Mouse (Mus musculus): ENCODE results near the gene Gtpbp3. TPM values are rescaled to one million over a fixed set of nuclear protein-coding genes. Genes with fewer than 3 reads are reported as not detected.

Gene Gtpbp3
- polyA plus RNA-seq (2017; shearing (Covaris generic)), result 6.3 TPM

DNA sequence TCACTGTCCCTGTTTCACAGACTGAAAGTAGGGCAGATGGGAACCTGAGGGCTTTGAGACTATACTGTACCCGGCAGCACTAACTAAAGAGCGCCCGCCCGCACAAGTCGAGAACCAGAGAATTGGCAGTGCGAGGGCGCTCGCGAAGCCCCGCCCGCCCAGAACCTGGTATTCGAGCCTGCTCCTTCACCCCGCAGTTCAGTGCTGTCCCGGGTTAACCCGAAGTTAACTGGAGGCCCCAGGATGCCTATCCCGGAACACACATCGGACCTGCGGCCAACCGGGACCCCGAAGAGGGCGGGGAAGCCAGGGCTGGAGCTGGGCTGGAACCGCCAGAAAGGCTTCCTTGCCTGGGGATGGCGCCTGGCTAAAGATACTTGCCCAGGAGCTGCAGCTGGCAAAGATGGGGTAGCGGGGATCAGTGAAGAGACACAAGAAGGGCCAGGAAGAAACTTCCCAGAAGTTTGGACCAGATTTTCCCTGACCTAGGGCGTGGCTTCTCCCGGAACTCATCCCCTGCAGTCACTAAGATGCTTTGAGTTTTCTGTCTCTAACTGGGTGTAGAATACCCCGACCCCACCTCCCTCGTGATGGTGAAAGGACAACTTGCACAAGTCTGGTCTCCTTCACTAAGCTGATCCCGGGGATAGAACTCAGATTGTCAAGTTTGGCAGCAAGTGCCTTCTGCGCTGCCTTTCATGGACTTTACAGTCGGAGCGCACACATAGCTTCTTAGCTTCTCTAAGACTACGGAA, at the start of gene Gtpbp3:
TSS of gene Gtpbp3 (plus strand) at position 413 of the 755 bp plus-strand sequence.

DNA sequence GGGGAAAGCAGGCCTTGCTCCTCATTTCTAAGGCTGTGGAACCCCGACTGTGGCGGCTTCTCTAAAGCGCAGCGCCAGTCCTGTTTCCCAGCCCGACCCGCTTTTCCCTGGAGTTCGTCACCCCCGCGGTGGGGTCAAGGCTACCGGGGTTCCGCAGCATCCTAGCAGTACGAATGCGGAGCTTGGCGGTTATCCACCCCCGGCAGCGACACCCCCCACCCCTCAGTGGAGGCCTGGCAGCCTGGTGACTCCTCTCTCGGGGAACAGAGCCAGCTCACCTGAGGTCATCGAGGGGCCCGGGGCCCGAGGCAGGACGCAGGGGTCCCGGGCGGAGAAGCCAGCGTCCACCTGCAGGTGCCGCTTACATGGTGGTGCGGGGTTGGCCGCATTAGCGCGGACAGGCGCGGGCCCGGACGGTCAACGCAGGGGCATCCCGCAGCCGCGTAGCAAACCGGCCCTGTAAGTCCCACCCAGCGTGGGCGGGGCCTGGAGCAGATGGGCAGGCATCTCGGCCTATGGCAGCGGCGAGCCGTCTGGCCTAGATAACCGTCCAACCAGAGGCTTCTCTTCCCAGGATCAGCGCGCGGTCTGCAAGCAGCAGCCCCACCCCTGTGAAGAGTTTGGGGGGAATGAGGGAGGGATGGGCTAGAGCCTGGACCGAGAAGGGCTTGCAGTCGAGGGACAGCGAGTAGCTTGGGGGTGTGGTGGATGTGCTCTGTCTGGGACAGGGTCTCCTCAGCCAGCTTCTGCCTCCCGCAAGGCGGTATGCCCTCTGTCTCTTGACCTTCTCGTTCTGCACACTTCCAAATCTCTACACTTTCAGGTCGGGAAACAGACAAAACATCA, 24.5 kb upstream of the Gtpbp3 start, which contains the start of gene Abhd8:
TSS of gene Abhd8 (minus strand) at position 468 of the 846 bp plus-strand sequence.

DNA sequence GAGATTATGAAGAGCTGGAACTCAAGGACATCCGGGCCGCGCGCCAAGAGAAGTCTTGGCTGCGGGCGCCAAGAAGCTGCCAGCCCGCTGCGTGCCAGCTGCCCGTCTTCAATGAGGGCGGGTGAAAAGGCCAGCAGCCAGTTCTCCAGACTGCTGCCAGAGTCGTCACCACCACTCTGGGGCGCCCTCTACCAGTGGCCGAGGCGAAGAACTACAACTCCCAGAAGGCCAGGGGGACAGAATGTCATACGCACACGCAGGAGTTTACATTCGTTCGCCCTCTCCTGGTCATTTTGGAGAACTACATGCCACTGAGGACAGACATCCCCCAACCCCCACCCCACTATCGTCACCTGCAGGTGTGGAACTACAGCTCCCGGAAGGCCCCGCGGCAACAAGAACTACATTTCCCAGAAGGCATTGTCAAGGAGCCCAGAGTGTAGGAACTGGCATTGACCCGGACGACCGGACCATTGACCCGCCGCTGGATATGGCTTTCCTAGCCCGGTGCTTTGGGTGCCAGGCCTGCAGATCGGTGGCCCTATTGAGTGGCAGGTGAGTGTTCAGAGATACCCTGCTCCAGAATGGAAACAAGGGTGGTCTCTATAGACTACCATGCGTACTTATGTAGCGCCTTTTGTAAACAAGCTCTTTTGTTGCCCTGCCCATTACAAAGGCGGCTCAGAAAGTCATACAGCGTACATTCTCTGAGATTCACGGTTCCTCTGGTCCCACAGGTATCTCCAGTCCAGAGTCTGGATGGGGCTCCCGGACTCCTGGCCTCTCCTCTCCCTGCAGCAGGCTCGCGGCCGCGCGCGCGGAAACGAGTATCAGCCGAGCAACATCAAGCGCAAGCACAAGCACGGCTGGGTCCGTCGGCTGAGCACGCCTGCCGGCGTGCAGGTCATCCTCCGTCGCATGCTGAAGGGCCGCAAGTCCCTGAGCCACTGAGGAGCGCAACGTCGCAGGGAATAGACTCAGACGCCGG, 23.1 kb upstream of the Gtpbp3 start, which contains the start of gene Mrpl34:
TSS of gene Mrpl34 (plus strand) at position 447 of the 988 bp plus-strand sequence.

DNA sequence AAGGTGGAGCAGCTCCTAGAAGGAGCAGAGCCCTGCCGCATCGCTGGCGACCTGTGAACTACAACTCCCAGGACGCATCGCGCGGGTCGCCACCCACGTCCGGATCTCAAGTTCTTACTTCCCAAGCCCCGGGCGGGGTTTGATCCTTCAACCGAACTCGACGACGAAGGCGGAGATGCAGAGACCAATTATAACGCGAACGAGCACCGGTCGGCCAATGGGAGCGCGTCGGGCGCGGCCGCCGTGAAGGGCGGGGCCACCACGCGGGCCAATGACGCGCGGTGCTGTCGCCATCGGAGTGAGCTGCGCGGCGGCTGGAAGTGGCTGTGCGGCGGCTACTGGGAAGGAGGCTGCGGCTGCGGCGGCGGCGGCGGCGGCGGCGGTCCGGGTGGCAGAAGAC, 19.0 kb upstream of the Gtpbp3 start, which contains the start of gene Dda1:
TSS of gene Dda1 (plus strand) at position 284 of the 400 bp plus-strand sequence.

DNA sequence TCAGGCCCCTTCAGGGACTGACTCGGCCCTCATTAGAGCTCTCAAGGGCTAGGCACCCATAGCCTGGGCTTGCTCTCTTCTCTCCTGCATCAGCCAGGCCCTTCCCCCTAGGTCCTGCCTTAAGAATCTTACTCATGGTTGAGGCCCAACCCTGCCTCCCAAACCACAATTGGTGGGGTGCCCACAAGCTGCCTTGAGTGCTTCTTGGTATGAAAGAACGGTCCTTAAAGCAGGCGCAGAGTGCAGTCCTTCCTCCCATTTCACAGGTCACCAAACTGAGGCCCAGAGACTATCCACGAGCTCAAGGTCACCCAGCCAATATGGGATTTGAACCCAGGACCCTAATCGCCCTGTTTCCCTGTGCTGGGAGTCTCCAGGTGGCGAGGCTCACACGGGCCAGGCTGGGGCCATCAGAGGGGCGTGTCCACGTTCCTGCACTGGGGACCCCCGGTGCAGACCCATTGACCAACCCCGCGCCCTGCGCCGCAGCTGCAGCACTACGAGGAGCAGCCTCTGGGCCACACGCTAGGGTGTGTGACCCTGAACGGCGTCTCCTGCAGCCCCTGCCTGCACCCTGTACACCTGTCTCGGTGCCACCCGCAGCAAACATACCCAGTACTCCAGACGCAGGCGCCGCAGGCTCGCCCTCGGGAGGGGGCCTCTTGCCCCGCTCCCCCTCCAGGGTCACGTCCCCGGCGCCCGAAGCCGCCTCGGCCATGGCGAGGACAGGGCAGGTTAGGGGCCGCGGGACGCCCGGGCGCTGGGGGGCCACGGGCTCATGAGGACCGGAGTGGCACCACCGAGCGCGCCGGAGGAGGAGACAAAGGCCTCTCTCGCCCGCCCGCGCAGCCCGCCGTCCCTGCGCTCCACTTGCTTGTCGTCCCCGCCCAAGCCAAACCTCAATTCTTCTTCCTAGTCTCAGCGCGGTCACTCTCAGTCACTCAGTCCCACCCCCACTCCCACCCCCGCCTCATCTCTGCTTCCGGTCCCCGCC, 2.5 kb upstream of the Gtpbp3 start, which contains the start of gene Ano8:
TSS of gene Ano8 (minus strand) at position 822 of the 994 bp plus-strand sequence.

DNA sequence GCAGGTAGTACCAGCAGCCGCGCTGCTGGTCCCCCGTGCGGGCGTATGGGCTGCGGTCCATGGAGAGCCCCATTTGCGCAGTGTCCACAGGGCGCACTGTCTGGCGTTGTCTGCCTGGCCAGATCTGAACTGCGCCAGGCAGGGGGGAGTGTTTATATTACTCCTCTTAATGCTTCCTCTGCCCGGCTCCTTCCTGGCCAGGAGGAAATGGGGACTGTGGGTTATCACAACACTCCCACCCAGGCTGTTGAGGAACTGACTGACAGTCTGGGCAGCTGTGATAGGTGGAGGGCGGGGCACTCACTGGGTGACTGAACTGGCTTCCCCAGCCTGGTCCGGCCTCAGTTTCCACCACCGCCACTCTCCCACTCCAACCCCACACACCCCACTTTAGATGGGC, 23.7 kb downstream of the Gtpbp3 start, which contains the start of gene Plvap:
TSS of gene Plvap (minus strand) at position 109 of the 400 bp plus-strand sequence.

DNA sequence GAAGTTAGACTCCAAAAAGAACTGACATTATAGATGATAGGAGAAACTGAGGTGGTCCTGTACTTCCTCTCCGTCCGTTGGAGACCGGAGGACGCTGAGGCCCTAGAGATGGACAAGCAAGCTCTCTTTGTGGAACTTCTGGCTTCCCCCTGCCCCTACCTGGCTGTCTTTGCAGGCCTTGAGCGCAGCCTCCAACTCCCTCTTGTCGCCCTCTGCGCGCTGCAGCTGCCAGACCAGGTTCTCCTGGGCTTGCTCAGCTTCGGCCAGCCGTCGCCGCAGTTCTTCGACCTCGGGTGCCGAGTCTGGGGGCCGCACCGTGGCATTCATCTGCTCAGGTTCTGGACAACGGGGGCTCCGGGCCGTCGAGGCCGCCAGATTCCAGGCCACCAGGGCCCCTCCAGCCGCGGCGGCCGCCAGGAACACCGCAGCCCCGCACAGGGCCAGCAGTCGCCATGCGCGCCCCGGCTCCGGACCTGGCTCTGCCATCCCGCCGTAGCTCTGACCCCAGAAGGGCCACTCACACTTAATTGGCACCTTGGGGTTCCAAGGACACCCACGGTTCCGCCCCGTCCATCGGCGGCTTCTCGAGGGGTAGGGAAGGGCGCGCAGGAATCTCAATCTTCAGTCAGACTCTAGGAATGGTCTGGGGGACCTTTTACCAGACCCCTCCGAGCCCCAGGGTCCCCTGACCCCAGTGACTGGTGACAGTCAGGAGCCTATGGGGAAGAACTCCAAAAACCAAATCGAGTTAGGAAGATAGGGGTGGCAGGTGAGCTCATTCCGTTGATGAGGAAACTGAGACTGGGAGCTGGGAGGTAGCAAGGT, 37.5 kb downstream of the Gtpbp3 start, which contains the start of gene Ccdc194:
TSS of gene Ccdc194 (minus strand) at position 486 of the 825 bp plus-strand sequence.

DNA sequence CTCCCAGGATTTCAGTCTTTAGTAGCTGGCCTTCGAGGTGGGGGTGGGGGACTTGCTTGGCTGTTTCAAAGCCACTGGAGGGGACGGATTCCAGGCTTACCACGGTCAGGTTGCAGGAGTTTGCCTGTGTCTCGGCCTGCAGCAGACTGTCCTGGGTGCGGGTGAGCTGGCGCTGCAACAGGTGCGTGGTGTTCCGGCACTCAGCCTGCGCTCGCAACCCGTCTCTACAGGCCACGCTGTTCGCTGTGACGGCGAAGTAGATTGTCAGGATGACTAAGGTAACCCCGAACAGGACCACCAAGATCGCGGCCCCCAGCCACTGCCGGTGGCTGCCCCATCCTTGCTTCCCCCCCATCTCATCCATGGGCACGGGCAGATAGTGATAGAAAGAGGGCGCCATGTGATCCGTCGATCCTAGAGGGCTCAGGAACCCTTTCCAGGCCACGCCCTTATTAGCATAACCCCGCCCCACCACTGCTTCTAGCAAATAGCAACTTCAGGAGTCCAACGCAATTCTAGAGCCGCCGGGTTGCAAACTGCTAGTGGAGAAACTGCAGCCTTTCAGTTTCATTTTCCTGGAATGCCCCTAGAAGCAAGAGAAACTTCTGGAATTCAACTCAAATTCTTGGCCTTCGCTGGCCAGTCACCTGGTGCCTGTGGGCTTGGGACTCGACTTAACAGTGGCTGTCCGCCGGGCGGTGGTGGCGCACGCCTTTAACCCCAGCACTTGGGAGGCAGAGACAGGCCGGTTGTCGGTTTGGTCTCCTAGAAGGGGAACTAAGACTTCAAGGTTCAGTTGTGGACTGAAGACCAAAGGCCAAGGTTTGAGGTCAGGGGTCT, 49.3 kb downstream of the Gtpbp3 start, which contains the start of gene Bst2:
TSS of gene Bst2 (minus strand) at position 429 of the 840 bp plus-strand sequence.

DNA sequence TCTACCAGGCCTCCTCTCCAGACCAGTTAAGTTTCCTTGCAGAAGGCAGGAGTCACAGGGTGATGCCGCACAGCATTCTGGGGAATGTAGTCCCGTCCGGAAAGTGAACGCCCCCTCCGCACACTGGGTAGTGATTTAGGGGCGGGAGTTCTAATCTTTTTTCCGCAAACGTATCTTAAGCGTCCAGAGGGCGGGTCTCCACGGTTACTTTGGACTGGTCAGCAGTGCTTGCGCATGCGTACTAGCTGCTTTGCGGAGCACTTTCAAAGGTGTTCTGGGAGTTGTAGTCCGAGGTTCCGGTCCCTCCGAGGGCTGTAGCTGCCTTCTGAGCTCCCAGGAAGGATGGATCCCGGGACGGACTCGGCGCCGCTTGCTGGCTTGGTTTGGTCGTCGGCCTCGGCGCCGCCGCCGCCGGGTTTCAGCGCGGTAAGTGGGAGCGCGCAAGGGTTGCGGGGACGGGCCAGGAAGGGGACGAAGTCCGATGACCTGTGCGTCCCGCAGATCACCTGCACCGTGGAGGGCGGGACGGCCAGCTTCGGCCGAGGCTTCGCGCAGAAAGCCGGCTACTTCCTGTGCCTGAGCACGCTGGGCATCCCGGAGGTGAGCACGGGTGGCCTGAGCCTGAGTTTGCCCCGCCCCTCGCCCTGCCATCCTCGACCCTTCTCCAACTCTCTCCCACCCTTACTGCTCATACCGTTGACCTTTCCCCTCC, 54.9 kb downstream of the Gtpbp3 start, which contains the start of gene Mvb12a:
TSS of gene Mvb12a (plus strand) at position 291 of the 712 bp plus-strand sequence.

Other genes with a start within 250 kb of the Gtpbp3 start
- gene Myo9b, start 215.4 kb upstream of the Gtpbp3 start, polyA plus RNA-seq (2017; shearing (Covaris generic)), result 37.5 TPM
- 36.9 TPM for gene Haus8, start 215.2 kb upstream of the Gtpbp3 start, polyA plus RNA-seq (2017; shearing (Covaris generic))
- 167 TPM for gene Use1, start 121.3 kb upstream of the Gtpbp3 start, polyA plus RNA-seq (2017; shearing (Covaris generic))
- gene Ocel1, start 116.8 kb upstream of the Gtpbp3 start, polyA plus RNA-seq (2017; shearing (Covaris generic)), result 5.9 TPM
- 0.31 TPM for gene Nr2f6, start 106.1 kb upstream of the Gtpbp3 start, polyA plus RNA-seq (2017; shearing (Covaris generic))
- 0.06 TPM for gene Ushbp1, start 92.3 kb upstream of the Gtpbp3 start, polyA plus RNA-seq (2017; shearing (Covaris generic))
- 124 TPM for gene Babam1, start 91.2 kb upstream of the Gtpbp3 start, polyA plus RNA-seq (2017; shearing (Covaris generic))
- 2.1 TPM for gene Ankle1, start 82.1 kb upstream of the Gtpbp3 start, polyA plus RNA-seq (2017; shearing (Covaris generic))
- 96.5 TPM for gene Abhd8, start 24.4 kb upstream of the Gtpbp3 start, polyA plus RNA-seq (2017; shearing (Covaris generic))
- 99.9 TPM for gene Mrpl34, start 23.1 kb upstream of the Gtpbp3 start, polyA plus RNA-seq (2017; shearing (Covaris generic))
- 70.3 TPM for gene Dda1, start 18.9 kb upstream of the Gtpbp3 start, polyA plus RNA-seq (2017; shearing (Covaris generic))
- 0.12 TPM for gene Ano8, start 2.1 kb upstream of the Gtpbp3 start, polyA plus RNA-seq (2017; shearing (Covaris generic))
- 0.23 TPM for gene Plvap, start 23.6 kb downstream of the Gtpbp3 start, polyA plus RNA-seq (2017; shearing (Covaris generic))
- not detected for gene Ccdc194, start 37.6 kb downstream of the Gtpbp3 start, polyA plus RNA-seq (2017; shearing (Covaris generic))
- gene Bst2, start 49.4 kb downstream of the Gtpbp3 start, polyA plus RNA-seq (2017; shearing (Covaris generic)), result 203 TPM
- gene Mvb12a, start 54.8 kb downstream of the Gtpbp3 start, polyA plus RNA-seq (2017; shearing (Covaris generic)), result 102 TPM
- gene Tmem221, start 70.8 kb downstream of the Gtpbp3 start, polyA plus RNA-seq (2017; shearing (Covaris generic)), result 0.39 TPM
- 0.16 TPM for gene Nxnl1, start 78.5 kb downstream of the Gtpbp3 start, polyA plus RNA-seq (2017; shearing (Covaris generic))
- gene Slc27a1, start 80.8 kb downstream of the Gtpbp3 start, polyA plus RNA-seq (2017; shearing (Covaris generic)), result 11.9 TPM
- gene Pgls, start 104.1 kb downstream of the Gtpbp3 start, polyA plus RNA-seq (2017; shearing (Covaris generic)), result 26.4 TPM
- gene Fam129c, start 109.5 kb downstream of the Gtpbp3 start, polyA plus RNA-seq (2017; shearing (Covaris generic)), result 7.1 TPM
- 3.7 TPM for gene Colgalt1, start 122.9 kb downstream of the Gtpbp3 start, polyA plus RNA-seq (2017; shearing (Covaris generic))
- 0.46 TPM for gene Unc13a, start 183.7 kb downstream of the Gtpbp3 start, polyA plus RNA-seq (2017; shearing (Covaris generic))
- 171 TPM for gene Jak3, start 188.2 kb downstream of the Gtpbp3 start, polyA plus RNA-seq (2017; shearing (Covaris generic))
- gene Insl3, start 201.1 kb downstream of the Gtpbp3 start, polyA plus RNA-seq (2017; shearing (Covaris generic)), result 24.7 TPM
- gene B3gnt3, start 213.7 kb downstream of the Gtpbp3 start, polyA plus RNA-seq (2017; shearing (Covaris generic)), result 5.7 TPM
- gene Fcho1, start 237.6 kb downstream of the Gtpbp3 start, polyA plus RNA-seq (2017; shearing (Covaris generic)), result 291 TPM